Mouse (Mus musculus) large intestine, adult 2 months (tissue): ENCODE measurements around the gene Gimap5. TPM values are rescaled to one million over a fixed set of nuclear protein-coding genes. Genes with fewer than 3 reads are reported as not detected.

ENCODE experiments used
- DNase-seq: peaks from one replicate; pipeline ENCODE4 v3.0.0-alpha.2; 2012; ENCODE audit warnings: low read depth, low spot score
- WGBS: fragments of 180-500 bp; shearing (Covaris S2); methylation state at CpG from one replicate; pipeline ENCODE4 v1.1.7; 2018; 5-methylcytosine and 5-hydroxymethylcytosine counted together
- polyA plus RNA-seq: library from polyadenylated mRNA; depleted of rRNA; stranded (reverse); fragments of >200 nt; gene quantifications from 2 replicates; pipeline ENCODE4 v1.2.3, GENCODE M21; 2012; rRNA removed

The Gimap5 gene
- 13.0 and 15.0 TPM in 2 replicates for polyA plus RNA-seq

GRCm38 (mm10) chr6:48745959-48746889, at the start of gene Gimap5:
Gene Gimap5, plus strand, starts transcription at chr6:48746197.
- DNase-seq = no peak
- 53% methylated on average over 16 of the region's 16 CpGs for WGBS

GRCm38 (mm10) chr6:48696830-48697554, 49.0 kb upstream of the Gimap5 start:
- no peak for DNase-seq
- WGBS = 80% methylated on average over 4 of the region's 4 CpGs

GRCm38 (mm10) chr6:48697555-48697930, 48.5 kb upstream of the Gimap5 start:
- WGBS = 26% methylated on average over 1 of the region's 1 CpGs
- no peak for DNase-seq

GRCm38 (mm10) chr6:48698066-48698856, 47.7 kb upstream of the Gimap5 start:
- 68% methylated on average over 7 of the region's 7 CpGs for WGBS
- no peak for DNase-seq

- DNase-seq = no peak
- WGBS = 72% methylated on average over 3 of the region's 3 CpGs
These were observed 47.1 kb upstream of the Gimap5 start for GRCm38 (mm10) chr6:48698888-48699287.

DNA sequence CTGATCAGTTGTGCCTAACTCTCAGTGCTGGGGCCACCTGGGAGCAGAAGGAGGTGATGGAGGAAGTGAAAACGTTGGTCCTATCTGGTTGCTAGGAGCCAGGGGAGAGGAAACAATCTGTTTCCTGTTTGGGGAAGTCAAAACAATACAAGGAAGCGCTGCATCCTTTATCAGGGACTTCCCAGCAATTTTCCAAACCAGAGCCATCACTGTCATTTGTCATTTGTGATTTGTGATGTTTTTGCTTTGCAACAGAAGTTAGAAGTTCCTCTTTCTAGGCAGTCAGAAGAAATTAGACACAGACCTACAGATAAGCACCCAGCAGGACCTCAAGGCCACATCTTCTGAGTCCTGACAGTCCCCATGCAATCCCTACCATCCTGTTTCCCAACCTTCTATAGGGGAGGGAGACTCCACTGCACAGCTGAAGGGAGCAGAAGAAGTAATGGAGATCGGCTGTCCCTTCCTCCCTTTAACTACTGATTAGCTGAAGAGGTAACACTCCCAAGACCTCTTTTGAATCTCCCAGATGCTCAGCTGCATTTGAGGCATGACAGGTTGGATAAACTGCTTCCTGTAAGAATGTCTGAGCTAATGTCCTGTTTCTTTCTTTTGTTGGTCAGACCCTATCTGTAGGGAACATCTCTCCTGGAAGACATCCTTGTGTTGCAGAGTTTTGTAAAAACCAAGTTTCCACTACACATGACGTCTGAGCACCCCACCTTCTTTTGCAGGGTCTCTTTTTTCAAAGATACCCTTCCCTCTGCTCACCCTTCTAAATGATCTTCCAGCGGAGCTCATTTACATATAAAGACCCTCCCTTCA, 45.5 kb upstream of the Gimap5 start:
- 56% methylated on average over 5 of the region's 5 CpGs for WGBS
- DNase-seq = no peak

GRCm38 (mm10) chr6:48702146-48702545, 43.9 kb upstream of the Gimap5 start:
- 86% methylated on average over 7 of the region's 7 CpGs for WGBS
- DNase-seq = no peak

- DNase-seq = no peak
- WGBS = 64% methylated on average over 5 of the region's 5 CpGs
These were observed 43.4 kb upstream of the Gimap5 start for GRCm38 (mm10) chr6:48702601-48703000.

- no peak for DNase-seq
These were observed 41.9 kb upstream of the Gimap5 start for GRCm38 (mm10) chr6:48704146-48704545.

DNA sequence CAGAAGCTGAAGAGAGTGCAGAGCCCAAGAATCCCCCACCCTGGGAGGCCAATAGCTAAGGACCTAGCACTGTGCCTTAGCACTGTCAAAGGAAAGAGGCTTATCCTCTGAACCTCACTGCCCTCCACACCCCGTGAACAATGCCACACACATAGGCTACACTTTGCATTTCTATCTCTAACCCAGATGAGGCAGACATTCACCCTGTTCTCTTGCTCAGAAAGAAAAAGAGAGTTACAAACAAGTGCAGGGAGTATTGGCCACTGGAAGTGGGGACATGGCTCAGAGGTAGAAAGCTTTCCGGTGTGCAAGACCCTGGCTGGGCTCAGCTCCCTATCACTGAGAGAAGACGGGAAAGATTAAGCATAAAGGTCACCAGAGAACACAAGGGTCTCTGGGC, 39.9 kb upstream of the Gimap5 start:
- no peak for DNase-seq
- 65% methylated on average over 3 of the region's 3 CpGs for WGBS

- DNase-seq = no peak
- WGBS = 58% methylated on average over 2 of the region's 2 CpGs
These were observed 27.5 kb upstream of the Gimap5 start, which contains the start of the genes Gm28053 and Gimap7 for GRCm38 (mm10) chr6:48718455-48718854. Gene Gm28053, plus strand, starts transcription at chr6:48718607. Gene Gimap7, plus strand, starts transcription at chr6:48718621.

DNA sequence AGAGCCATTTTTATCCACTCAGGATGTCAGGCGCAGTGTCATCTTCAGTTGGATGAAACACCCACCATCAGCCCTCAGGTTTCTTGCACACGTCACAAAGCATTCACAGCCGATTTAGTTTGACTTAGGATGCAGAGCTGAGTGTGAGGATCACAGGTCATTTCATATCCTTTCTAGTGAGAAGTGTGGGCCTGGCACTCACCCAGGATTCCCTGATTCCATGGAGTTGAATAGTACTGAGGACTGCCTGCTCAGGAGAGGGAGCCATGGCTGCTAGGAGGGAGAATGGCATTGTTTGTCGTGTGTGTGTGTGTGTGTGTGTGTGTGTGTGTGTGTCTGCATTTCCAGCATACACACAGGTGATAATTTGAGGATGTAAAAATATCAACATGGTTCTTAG, 25.7 kb upstream of the Gimap5 start:
- WGBS = 76% methylated on average over 4 of the region's 4 CpGs
- no peak for DNase-seq

DNA sequence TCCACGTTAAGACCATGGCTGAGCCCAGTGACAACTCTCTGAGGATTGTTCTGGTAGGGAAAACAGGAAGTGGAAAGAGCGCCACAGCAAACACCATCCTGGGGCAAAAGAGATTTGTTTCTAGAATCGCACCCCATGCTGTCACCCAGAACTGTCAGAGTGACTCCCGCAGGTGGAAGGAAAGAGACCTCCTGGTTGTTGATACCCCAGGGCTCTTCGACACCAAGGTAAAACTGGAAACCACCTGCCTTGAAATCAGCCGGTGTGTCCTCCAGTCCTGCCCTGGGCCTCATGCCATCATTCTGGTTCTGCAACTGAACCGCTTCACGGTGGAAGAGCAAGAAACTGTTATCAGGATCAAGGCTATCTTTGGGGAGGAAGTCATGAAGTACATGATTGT, 22.5 kb upstream of the Gimap5 start:
- DNase-seq = no peak

DNA sequence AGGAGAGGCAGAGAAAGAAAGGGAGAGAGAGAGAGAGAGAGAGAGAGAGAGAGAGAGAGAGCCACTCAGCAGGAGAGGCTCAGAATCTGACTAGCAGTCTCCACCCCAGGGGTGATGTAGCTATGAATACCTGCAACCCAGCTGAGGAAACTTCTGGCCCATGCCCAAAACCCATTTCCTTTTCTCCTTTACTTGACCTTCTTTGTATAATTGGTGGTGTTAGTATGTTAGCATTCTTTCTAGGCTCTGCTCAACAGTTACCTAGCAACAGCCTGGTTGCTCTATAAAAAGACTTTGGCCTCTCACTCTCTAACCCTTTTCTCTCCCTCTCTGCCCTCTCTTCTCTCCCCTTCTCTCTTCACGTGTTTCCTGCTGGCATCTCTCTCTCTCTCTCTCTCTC, 20.5 kb upstream of the Gimap5 start:
- WGBS = 0% methylated on average over 1 of the region's 1 CpGs
- no peak for DNase-seq

More for the DNA sequence above, 22.5 kb upstream of the Gimap5 start:
- WGBS = 73% methylated on average over 8 of the region's 8 CpGs

DNA sequence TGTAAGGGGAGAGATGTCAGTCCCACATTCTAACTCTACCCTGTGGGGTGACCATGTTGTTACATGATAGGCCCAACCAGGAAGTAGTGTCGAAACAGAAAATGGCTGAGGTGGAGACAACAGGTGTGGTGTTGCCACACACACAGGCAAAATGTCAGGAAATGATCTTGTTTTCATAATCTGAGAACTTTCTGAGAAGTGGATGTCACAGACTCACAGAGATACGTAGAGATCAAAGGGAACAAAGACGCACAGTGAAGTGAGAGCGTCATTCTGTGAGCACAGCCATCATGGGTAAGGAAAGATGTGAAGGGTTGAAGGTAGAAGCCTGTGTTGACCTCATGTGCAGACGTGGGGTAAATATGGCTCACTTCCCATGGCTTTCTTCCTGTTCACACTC, 18.2 kb upstream of the Gimap5 start:
- 89% methylated on average over 5 of the region's 5 CpGs for WGBS
- no peak for DNase-seq

GRCm38 (mm10) chr6:48732864-48733304, 13.1 kb upstream of the Gimap5 start:
- whole genome bisulfite sequencing = 36% methylated on average over 8 of the region's 8 CpGs

DNA sequence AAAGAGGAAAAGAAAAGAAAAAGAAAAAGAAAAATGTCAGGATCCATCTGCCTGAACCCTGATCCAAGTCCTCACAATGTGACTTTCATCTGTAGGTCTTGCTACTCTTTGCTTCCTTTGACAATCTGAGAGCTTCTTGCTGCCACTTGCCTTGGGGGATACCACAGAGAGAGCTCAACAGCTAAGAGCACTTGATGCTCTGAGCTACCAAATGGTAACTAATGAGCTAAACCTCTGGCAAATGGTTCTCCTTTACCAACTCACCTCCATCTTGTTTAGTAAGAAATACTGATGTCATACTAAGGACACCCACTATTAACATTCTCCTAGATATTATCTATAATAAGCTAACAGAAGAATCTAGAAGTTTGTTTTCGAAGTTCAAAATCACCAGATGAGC, 12.3 kb upstream of the Gimap5 start:
- 86% methylated on average over 1 of the region's 1 CpGs for WGBS
- DNase-seq = no peak

More at GRCm38 (mm10) chr6:48732864-48733304, 13.1 kb upstream of the Gimap5 start:
- no peak for DNase-seq

- 71% methylated on average over 2 of the region's 2 CpGs for WGBS
- no peak for DNase-seq
These were observed 8.9 kb upstream of the Gimap5 start for GRCm38 (mm10) chr6:48737053-48737452.

DNA sequence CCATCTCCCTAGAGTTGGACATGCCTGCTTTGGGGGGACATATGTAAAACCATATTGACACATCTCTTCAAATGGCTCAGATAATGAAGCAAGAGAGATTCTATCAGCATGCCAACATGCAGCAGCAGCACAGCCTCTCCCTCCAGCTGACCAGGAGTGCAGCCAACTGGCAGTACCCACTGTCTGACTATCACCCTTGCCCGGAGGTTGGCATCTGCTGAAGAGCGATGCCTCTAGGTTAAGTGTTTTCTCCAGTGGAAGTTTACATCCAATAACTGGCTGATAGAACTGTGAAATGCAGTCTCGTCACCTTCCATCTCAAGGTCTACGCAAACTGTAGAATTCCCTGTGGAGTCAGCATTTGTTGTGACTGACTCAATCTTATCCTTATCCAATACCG, 8.3 kb upstream of the Gimap5 start:
- DNase-seq = no peak
- WGBS = 92% methylated on average over 5 of the region's 5 CpGs
